In the genomic region with DNA sequence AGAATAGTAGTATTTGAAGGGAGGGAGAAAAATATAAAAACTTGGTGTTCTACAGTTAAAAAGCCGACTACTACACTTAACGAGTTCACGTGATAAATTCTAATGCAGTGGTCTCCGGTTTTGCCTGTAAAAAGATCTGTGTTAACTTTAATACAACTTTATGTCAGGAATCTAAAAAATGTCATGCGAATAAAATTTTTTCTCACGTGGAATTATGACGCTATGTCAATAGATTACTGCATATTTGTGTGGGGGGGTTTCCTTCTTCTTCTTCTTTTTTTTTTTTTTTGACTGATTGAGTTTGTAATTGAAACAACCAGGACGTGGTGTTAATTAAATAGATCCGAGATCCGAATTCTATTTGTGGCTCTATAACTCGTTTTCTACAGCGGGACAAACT, we compare ENCODE assay signal across 8 mouse cellular contexts. TPM values are rescaled to one million over a fixed set of nuclear protein-coding genes. Genes with fewer than 3 reads are reported as not detected.
DNase-seq lines count a peak whose midpoint lies in the region; ATAC-seq and TF ChIP-seq lines count a peak whose summit lies in the region.

No protein-coding gene starts in this region.

- peak overlapping the region; percentile 96 for H3K9ac ChIP-seq in lung, embryonic 15.5 days
- H3K9ac ChIP-seq in intestine, postnatal 0 days (ENCODE audit: low read depth, low read length), result peak overlapping the region; percentile 92
- peak overlapping the region; percentile 92; the same call in 1 of the 2 replicates for H3K9ac ChIP-seq in neural tube, embryonic 14.5 days (replicated peaks; ENCODE audit: low read depth, low read length)

- H3K27me3 ChIP-seq in lung, embryonic 15.5 days, result no peaks in the 10 kb centered on the region
- H3K27me3 ChIP-seq in intestine, postnatal 0 days (replicated peaks; ENCODE audit: control insufficient read depth, insufficient read depth, low read length), result no peaks in the 10 kb centered on the region
- H3K27me3 ChIP-seq in neural tube, embryonic 14.5 days (ENCODE audit: control insufficient read depth, insufficient read depth, low read length), result no peaks in the 10 kb centered on the region

- WGBS in lung, embryonic 15.5 days, result 10% methylated on average over 12 of the region's 12 CpGs
- 9% methylated on average over 12 of the region's 12 CpGs for WGBS in intestine, postnatal 0 days
- 17% methylated on average over 12 of the region's 12 CpGs for WGBS in neural tube, embryonic 14.5 days

- H3K36me3 ChIP-seq in lung, embryonic 15.5 days, result no peaks in the 10 kb centered on the region
- H3K36me3 ChIP-seq in intestine, postnatal 0 days (ENCODE audit: control insufficient read depth, insufficient read depth), result no peaks in the 10 kb centered on the region
- H3K36me3 ChIP-seq in neural tube, embryonic 14.5 days (ENCODE audit: control insufficient read depth, insufficient read depth, low read length), result no peaks in the 10 kb centered on the region

- DNase-seq in lung, postnatal 36 days, result no peak
- DNase-seq in thymus, postnatal 0 days (ENCODE audit: low spot score), result no peak
- no peak for DNase-seq in left cerebral cortex, adult 18-20 months (ENCODE audit: low spot score in 2 of 2)
- no peak for DNase-seq in spleen, adult 18-20 months

- H3K4me3 ChIP-seq in lung, embryonic 15.5 days, result peak overlapping the region; percentile 98
- H3K4me3 ChIP-seq in embryonic fibroblast, embryonic 13.5 days (ENCODE audit: insufficient read depth, low read length), result peak overlapping the region; percentile 73
- H3K4me3 ChIP-seq in intestine, postnatal 0 days (ENCODE audit: low read depth, low read length), result peak overlapping the region; percentile 97
- peak overlapping the region; percentile 100 for H3K4me3 ChIP-seq in neural tube, embryonic 14.5 days (ENCODE audit: low read depth, low read length)

- peaks cover 39% of the 10 kb centered on the region for H3K4me1 ChIP-seq in lung, embryonic 15.5 days
- H3K4me1 ChIP-seq in embryonic fibroblast, embryonic 13.5 days (ENCODE audit: control insufficient read depth, insufficient read depth, low read length), result peaks cover 10% of the 10 kb centered on the region
- H3K4me1 ChIP-seq in intestine, postnatal 0 days (replicated peaks; ENCODE audit: control insufficient read depth, insufficient read depth, low read length), result no peaks in the 10 kb centered on the region; the same call in 1 of the 2 replicates
- peaks cover 13% of the 10 kb centered on the region for H3K4me1 ChIP-seq in neural tube, embryonic 14.5 days (ENCODE audit: control insufficient read depth, insufficient read depth, low read length)

- H3K9me3 ChIP-seq in lung, embryonic 15.5 days, result no peaks in the 10 kb centered on the region
- H3K9me3 ChIP-seq in intestine, postnatal 0 days (ENCODE audit: control insufficient read depth), result no peaks in the 10 kb centered on the region
- no peaks in the 10 kb centered on the region for H3K9me3 ChIP-seq in neural tube, embryonic 14.5 days (ENCODE audit: control insufficient read depth, low read length)

- ATAC-seq in lung, embryonic 15.5 days (ENCODE audit: borderline replicate concordance, extremely low read depth, low FRiP score, low TSS enrichment), result no peak
- ATAC-seq in intestine, postnatal 0 days, result no peak
- ATAC-seq in neural tube, embryonic 14.5 days (ENCODE audit: low read depth), result no peak

- no peak for TF ChIP-seq POLR2A in embryonic fibroblast, embryonic 13.5 days (IDR thresholded peaks at IDR 0.05; ENCODE audit: low read depth, low read length)

- H3K27ac ChIP-seq in lung, embryonic 15.5 days, result 0 out of 2 replicates have a peak overlapping the region, but pooled peaks have one; percentile 87
- H3K27ac ChIP-seq in embryonic fibroblast, embryonic 13.5 days (ENCODE audit: insufficient read depth, low read length), result peak overlapping the region; percentile 80
- H3K27ac ChIP-seq in intestine, postnatal 0 days (ENCODE audit: low read depth, low read length), result no peak overlapping the region
- no peak overlapping the region for H3K27ac ChIP-seq in neural tube, embryonic 14.5 days (ENCODE audit: low read depth, low read length)

- peak overlapping the region; percentile 75 for H3K4me2 ChIP-seq in lung, embryonic 15.5 days
- H3K4me2 ChIP-seq in intestine, postnatal 0 days (replicated peaks; ENCODE audit: low read depth), result peak overlapping the region; percentile 76
- H3K4me2 ChIP-seq in neural tube, embryonic 14.5 days (ENCODE audit: low read depth, low read length), result peak overlapping the region; percentile 62

- no peak for TF ChIP-seq CTCF in embryonic fibroblast, embryonic 13.5 days (IDR thresholded peaks at IDR 0.05; ENCODE audit: borderline replicate concordance, insufficient read depth, low read length)
- no peak for TF ChIP-seq CTCF in intestine, postnatal 0 days (IDR thresholded peaks at IDR 0.05; ENCODE audit: low read depth)

RNA-seq across cellular contexts. Expression of a gene that starts 1.2 kb away (rescaled TPM):
- 74.7 and 76.9 TPM in 2 replicates for polyA plus RNA-seq in lung, embryonic 15.5 days (2015; fragmentation: Nextera tagmentation; extraction: Ambion mirVana)
- polyA plus RNA-seq in embryonic fibroblast, embryonic 13.5 days (2011; ENCODE audit: insufficient read length, low read depth, missing spikeins), result 306 and 316 TPM in 2 replicates
- 52.1 and 53.4 TPM in 2 replicates for polyA plus RNA-seq in intestine, postnatal 0 days (2015; fragmentation: Nextera tagmentation; extraction: Ambion mirVana)
- 63.0 and 88.9 TPM in 2 replicates for polyA plus RNA-seq in neural tube, embryonic 14.5 days (2014; fragmentation: Nextera tagmentation; extraction: Ambion mirVana)
- 63.9 and 68.6 TPM in 2 replicates for polyA plus RNA-seq in thymus, postnatal 0 days (2015; fragmentation: Nextera tagmentation; extraction: Ambion mirVana)
- 100 to 1,000 TPM; 196 to 198 TPM for total RNA-seq in left cerebral cortex, adult 18-20 months (2021)

Comparison
In these comparisons a context has a peak if more than half of its experiments do, and no peak if none do; other contexts are left out.
1. H3K27ac ChIP-seq: peak in lung, embryonic 15.5 days (single experiment) and embryonic fibroblast, embryonic 13.5 days (single experiment); none in intestine, postnatal 0 days (single experiment) and neural tube, embryonic 14.5 days (single experiment).
2. Peak in every context shown above with its lines, with median percentiles within 50 percentile points of each other: H3K4me2 ChIP-seq, H3K4me3 ChIP-seq and H3K9ac ChIP-seq.